ENCODE assay signal across 16 mouse cellular contexts in the genomic region with DNA sequence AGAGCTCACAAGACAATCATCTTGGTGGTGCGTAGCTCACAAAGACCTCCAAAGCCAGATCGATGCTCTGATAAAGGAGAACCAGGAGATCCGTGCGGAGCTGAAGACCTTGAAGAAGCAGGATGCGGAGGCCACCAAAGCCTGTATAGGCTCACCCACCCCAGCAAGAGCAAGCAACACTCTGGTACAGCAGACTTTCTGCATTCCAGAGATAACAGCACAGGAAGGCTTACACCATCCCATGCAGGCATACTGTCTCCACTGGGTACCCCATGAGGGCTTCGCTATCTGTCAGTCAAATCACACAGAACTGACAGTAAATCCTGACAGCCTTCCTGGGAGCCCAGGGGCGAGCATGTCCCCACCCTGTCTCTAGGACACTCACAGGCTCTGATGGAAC. TPM values are rescaled to one million over a fixed set of nuclear protein-coding genes. Genes with fewer than 3 reads are reported as not detected.
A peak's percentile ranks its signal among the peaks of the same experiment; 100 is the strongest.
DNase-seq lines count a peak whose midpoint lies in the region; ATAC-seq and TF ChIP-seq lines count a peak whose summit lies in the region.
"Not testable (repeated sequence)": the region's sequence is repeated elsewhere in the genome, so short reads cannot be mapped to it uniquely, and the experiment has no call there.
"Had no signal": no experiment of that assay in that cellular context is flagged by ENCODE, and none has a peak within 500 bp of the region (broad histone marks: within the 10 kb centered on the region; RNA-seq: fewer than 3 reads in every experiment).

No protein-coding gene starts in this region.

- H3K36me3 ChIP-seq in heart, embryonic 10.5 days; heart, embryonic 12.5 days; heart, postnatal 0 days (replicated peaks; ENCODE audit: control insufficient read depth, insufficient read depth, low read length); limb, embryonic 13.5 days; liver, embryonic 12.5 days; stomach, embryonic 16.5 days (ENCODE audit: control insufficient read depth, insufficient read depth, low read length): not testable (repeated sequence)

- not testable (repeated sequence) for TF ChIP-seq EP300 in heart, postnatal 0 days (IDR thresholded peaks at IDR 0.05; ENCODE audit: low read depth)

- not testable (repeated sequence) for TF ChIP-seq CTCF in heart, postnatal 0 days (IDR thresholded peaks at IDR 0.05; ENCODE audit: low read depth)

- DNase-seq in heart, embryonic 10.5 days (ENCODE audit: low spot score): peak; percentile 72
- DNase-seq in heart, postnatal 0 days (ENCODE audit: low spot score): not testable (repeated sequence)

- not testable (repeated sequence) for H3K9me3 ChIP-seq in heart, embryonic 10.5 days; heart, embryonic 12.5 days (replicated peaks); heart, postnatal 0 days (replicated peaks; ENCODE audit: control insufficient read depth, low read length); limb, embryonic 13.5 days; liver, embryonic 12.5 days (replicated peaks); stomach, embryonic 16.5 days (replicated peaks; ENCODE audit: control insufficient read depth, low read length)

- not testable (repeated sequence) for H3K4me1 ChIP-seq in heart, embryonic 10.5 days; heart, embryonic 12.5 days (replicated peaks); heart, postnatal 0 days (ENCODE audit: control insufficient read depth, insufficient read depth); limb, embryonic 13.5 days; liver, embryonic 12.5 days; stomach, embryonic 16.5 days (ENCODE audit: control insufficient read depth, insufficient read depth, low read length)

- not testable (repeated sequence) for H3K4me3 ChIP-seq in heart, embryonic 10.5 days; heart, embryonic 12.5 days; heart, postnatal 0 days (ENCODE audit: low read depth, low read length); limb, embryonic 13.5 days; liver, embryonic 12.5 days; stomach, embryonic 16.5 days (replicated peaks; ENCODE audit: low read length)

- H3K4me2 ChIP-seq in heart, embryonic 12.5 days; heart, postnatal 0 days (ENCODE audit: low read depth, low read length); limb, embryonic 13.5 days (replicated peaks); liver, embryonic 12.5 days; stomach, embryonic 16.5 days (ENCODE audit: low read depth, low read length): not testable (repeated sequence)

- not testable (repeated sequence) for H3K9ac ChIP-seq in heart, embryonic 12.5 days; heart, postnatal 0 days (replicated peaks; ENCODE audit: low read depth, low read length); limb, embryonic 13.5 days; liver, embryonic 12.5 days; stomach, embryonic 16.5 days (ENCODE audit: low read length)

- H3K27me3 ChIP-seq in heart, embryonic 10.5 days (ENCODE audit: insufficient read depth, poor library complexity, severe bottlenecking); heart, embryonic 12.5 days (replicated peaks); heart, postnatal 0 days (ENCODE audit: control insufficient read depth, insufficient read depth, low read length); limb, embryonic 13.5 days; liver, embryonic 12.5 days (replicated peaks); stomach, embryonic 16.5 days (ENCODE audit: control insufficient read depth, insufficient read depth, low read length): not testable (repeated sequence)

- H3K27ac ChIP-seq in heart, embryonic 10.5 days; heart, embryonic 12.5 days (ENCODE audit: poor library complexity, severe bottlenecking); heart, postnatal 0 days (ENCODE audit: low read depth); limb, embryonic 13.5 days; liver, embryonic 12.5 days; stomach, embryonic 16.5 days (ENCODE audit: low read length): not testable (repeated sequence)

- WGBS in heart, embryonic 10.5 days: 44% methylated on average over 7 of the region's 7 CpGs
- 27% methylated on average over 3 of the region's 7 CpGs for WGBS in heart, embryonic 12.5 days
- WGBS in heart, postnatal 0 days: 50% methylated on average over 2 of the region's 7 CpGs
- 79% methylated on average over 6 of the region's 7 CpGs for WGBS in limb, embryonic 13.5 days
- 51% methylated on average over 7 of the region's 7 CpGs for WGBS in liver, embryonic 12.5 days (ENCODE audit: insufficient replicate concordance)
- WGBS in stomach, embryonic 16.5 days: 80% methylated on average over 2 of the region's 7 CpGs

- ATAC-seq in heart, embryonic 12.5 days (ENCODE audit: insufficient number of reproducible peaks, low FRiP score): peak; percentile 43; the same call in 1 of the 2 replicates
- ATAC-seq in heart, postnatal 0 days (ENCODE audit: insufficient read depth, low read depth): peak; percentile 60
- 0 out of 2 replicates have a peak, but pooled peaks have one; percentile 19 for ATAC-seq in limb, embryonic 13.5 days (ENCODE audit: low FRiP score, low read depth)
- ATAC-seq in liver, embryonic 12.5 days: 0 out of 2 replicates have a peak, but pooled peaks have one; percentile 27
- 0 out of 2 replicates have a peak, but pooled peaks have one; percentile 47 for ATAC-seq in stomach, embryonic 16.5 days (ENCODE audit: insufficient read depth, low FRiP score)

RNA-seq across cellular contexts. Expression of a gene that starts 2.0 kb away (rescaled TPM):
- polyA plus RNA-seq in heart, embryonic 10.5 days (2016; fragmentation: Nextera tagmentation; extraction: Ambion mirVana): 0.17 TPM in 1 of 2 replicates, not detected in the other
- polyA plus RNA-seq in heart, embryonic 12.5 days (2016; fragmentation: Nextera tagmentation; extraction: Ambion mirVana): 0.15 TPM in 1 of 2 replicates, not detected in the other
- total RNA-seq in heart, postnatal 0 days (2014; rRNA removed; ENCODE audit: low replicate concordance): 0.04 TPM in 1 of 2 replicates, not detected in the other
- polyA plus RNA-seq in heart, postnatal 0 days (2015; fragmentation: Nextera tagmentation; extraction: Ambion mirVana): 0.25 TPM in 1 of 2 replicates, not detected in the other
- 0.17 TPM in 1 of 2 replicates, not detected in the other for polyA plus RNA-seq in limb, embryonic 13.5 days (2015; fragmentation: Nextera tagmentation; extraction: Ambion mirVana)
- 0.10 TPM in 1 of 2 replicates, not detected in the other for polyA plus RNA-seq in liver, embryonic 12.5 days (2016; fragmentation: Nextera tagmentation; extraction: Ambion mirVana)
- polyA plus RNA-seq in stomach, embryonic 16.5 days (2015; fragmentation: Nextera tagmentation; extraction: Ambion mirVana): 0.15 TPM in 1 of 2 replicates, not detected in the other
- total RNA-seq: MEL had no signal
- polyA plus RNA-seq: C2C12; embryonic facial prominence, embryonic 11.5 days; embryonic facial prominence, embryonic 13.5 days; erythroblast, embryonic 14.5 days; forebrain, embryonic 10.5 days had no signal

RNA-seq across cellular contexts. Expression of a gene that starts 10.8 kb away (rescaled TPM):
- not detected in 2 replicates for polyA plus RNA-seq in heart, embryonic 10.5 days (2016; fragmentation: Nextera tagmentation; extraction: Ambion mirVana)
- polyA plus RNA-seq in heart, embryonic 12.5 days (2016; fragmentation: Nextera tagmentation; extraction: Ambion mirVana): 0.14 TPM in 1 of 2 replicates, not detected in the other
- total RNA-seq in heart, postnatal 0 days (2014; rRNA removed; ENCODE audit: low replicate concordance): not detected in 2 replicates
- not detected in 2 replicates for polyA plus RNA-seq in heart, postnatal 0 days (2015; fragmentation: Nextera tagmentation; extraction: Ambion mirVana)
- polyA plus RNA-seq in limb, embryonic 13.5 days (2015; fragmentation: Nextera tagmentation; extraction: Ambion mirVana): not detected in 2 replicates
- not detected in 2 replicates for polyA plus RNA-seq in liver, embryonic 12.5 days (2016; fragmentation: Nextera tagmentation; extraction: Ambion mirVana)
- polyA plus RNA-seq in stomach, embryonic 16.5 days (2015; fragmentation: Nextera tagmentation; extraction: Ambion mirVana): not detected in 2 replicates
- total RNA-seq: adrenal gland, postnatal 10 days; ES-E14 had no signal
- polyA plus RNA-seq: C2C12; embryonic facial prominence, embryonic 11.5 days; embryonic facial prominence, embryonic 13.5 days; embryonic facial prominence, embryonic 15.5 days; erythroblast, embryonic 14.5 days; forebrain, embryonic 10.5 days; forebrain, embryonic 12.5 days had no signal

RNA-seq across cellular contexts. Expression of a gene that starts 56.2 kb away (rescaled TPM):
- polyA plus RNA-seq in heart, embryonic 10.5 days (2016; fragmentation: Nextera tagmentation; extraction: Ambion mirVana): 213 and 293 TPM in 2 replicates
- polyA plus RNA-seq in heart, embryonic 12.5 days (2016; fragmentation: Nextera tagmentation; extraction: Ambion mirVana): 319 and 325 TPM in 2 replicates
- total RNA-seq in heart, postnatal 0 days (2014; rRNA removed; ENCODE audit: low replicate concordance): 925 and 977 TPM in 2 replicates
- polyA plus RNA-seq in heart, postnatal 0 days (2015; fragmentation: Nextera tagmentation; extraction: Ambion mirVana): 951 and 954 TPM in 2 replicates
- 85.1 and 93.4 TPM in 2 replicates for polyA plus RNA-seq in limb, embryonic 13.5 days (2015; fragmentation: Nextera tagmentation; extraction: Ambion mirVana)
- polyA plus RNA-seq in liver, embryonic 12.5 days (2016; fragmentation: Nextera tagmentation; extraction: Ambion mirVana): 162 TPM in 2 replicates
- 125 and 130 TPM in 2 replicates for polyA plus RNA-seq in stomach, embryonic 16.5 days (2015; fragmentation: Nextera tagmentation; extraction: Ambion mirVana)
